Mouse (Mus musculus) spleen, adult 2 months (tissue): ENCODE measurements around the gene Ssx2ip. TPM values are rescaled to one million over a fixed set of nuclear protein-coding genes. Genes with fewer than 3 reads are reported as not detected.
A peak's percentile ranks its signal among the peaks of the same experiment; 100 is the strongest.

Source experiments
- DNase-seq, 2 experiments: peaks; one replicate each; pipeline versions ENCODE4 v3.0.0 to v3.0.0-alpha.2; 2012 to 2021; ENCODE audit warnings: low spot score in 2 of 2, low read depth in 1 of 2
- H3K27ac ChIP-seq: fragments of 200-500 bp; 2 replicates; pipeline ENCODE4 v1.5.1; 2012; ENCODE audit warnings: low read length, inconsistent platforms; ENCODE audit not compliant: insufficient read depth
- H3K27me3 ChIP-seq: fragments of 200-500 bp; 2 replicates; pipeline ENCODE4 v1.6.1; 2012; ENCODE audit warnings: mild to moderate bottlenecking, moderate library complexity, low read length, inconsistent platforms; ENCODE audit not compliant: control insufficient read depth, insufficient read depth
- H3K36me3 ChIP-seq: fragments of 200-500 bp; 2 replicates; pipeline ENCODE4 v1.6.1; 2012; ENCODE audit warnings: mild to moderate bottlenecking, low read length, inconsistent platforms; ENCODE audit not compliant: control insufficient read depth, insufficient read depth
- H3K4me1 ChIP-seq: fragments of 200-500 bp; 2 replicates; pipeline ENCODE4 v1.6.1; 2011; ENCODE audit warnings: inconsistent platforms; ENCODE audit not compliant: control insufficient read depth, insufficient read depth, insufficient read length
- H3K4me3 ChIP-seq: fragments of 200-500 bp; 2 replicates; pipeline ENCODE4 v1.5.1; 2011; ENCODE audit warnings: mild to moderate bottlenecking, inconsistent platforms; ENCODE audit not compliant: insufficient read depth, insufficient read length; ENCODE audit errors: extremely low read depth
- CTCF ChIP-seq: fragments of 200-500 bp; IDR thresholded peaks from 2 replicates; pipeline ENCODE4 v1.5.1; 2011; ENCODE audit warnings: mild to moderate bottlenecking, inconsistent platforms; ENCODE audit not compliant: insufficient read depth, insufficient read length, insufficient replicate concordance; ENCODE audit errors: extremely low read depth
- POLR2A ChIP-seq: fragments of 200-500 bp; IDR thresholded peaks from 2 replicates; pipeline ENCODE4 v1.6.1; 2011; ENCODE audit warnings: low read depth, low read length, inconsistent platforms
- WGBS: fragments of 180-500 bp; shearing (Covaris S2); methylation state at CpG from one replicate; pipeline ENCODE4 v1.1.7; 2018; 5-methylcytosine and 5-hydroxymethylcytosine counted together
- polyA plus RNA-seq: library from polyadenylated mRNA; depleted of rRNA; stranded (reverse); fragments of >200 nt; gene quantifications from 2 replicates; pipeline ENCODE4 v1.2.3, GENCODE M21; 2012; rRNA removed

Ssx2ip gene
- 1.6 and 2.1 TPM in 2 replicates for polyA plus RNA-seq

DNA sequence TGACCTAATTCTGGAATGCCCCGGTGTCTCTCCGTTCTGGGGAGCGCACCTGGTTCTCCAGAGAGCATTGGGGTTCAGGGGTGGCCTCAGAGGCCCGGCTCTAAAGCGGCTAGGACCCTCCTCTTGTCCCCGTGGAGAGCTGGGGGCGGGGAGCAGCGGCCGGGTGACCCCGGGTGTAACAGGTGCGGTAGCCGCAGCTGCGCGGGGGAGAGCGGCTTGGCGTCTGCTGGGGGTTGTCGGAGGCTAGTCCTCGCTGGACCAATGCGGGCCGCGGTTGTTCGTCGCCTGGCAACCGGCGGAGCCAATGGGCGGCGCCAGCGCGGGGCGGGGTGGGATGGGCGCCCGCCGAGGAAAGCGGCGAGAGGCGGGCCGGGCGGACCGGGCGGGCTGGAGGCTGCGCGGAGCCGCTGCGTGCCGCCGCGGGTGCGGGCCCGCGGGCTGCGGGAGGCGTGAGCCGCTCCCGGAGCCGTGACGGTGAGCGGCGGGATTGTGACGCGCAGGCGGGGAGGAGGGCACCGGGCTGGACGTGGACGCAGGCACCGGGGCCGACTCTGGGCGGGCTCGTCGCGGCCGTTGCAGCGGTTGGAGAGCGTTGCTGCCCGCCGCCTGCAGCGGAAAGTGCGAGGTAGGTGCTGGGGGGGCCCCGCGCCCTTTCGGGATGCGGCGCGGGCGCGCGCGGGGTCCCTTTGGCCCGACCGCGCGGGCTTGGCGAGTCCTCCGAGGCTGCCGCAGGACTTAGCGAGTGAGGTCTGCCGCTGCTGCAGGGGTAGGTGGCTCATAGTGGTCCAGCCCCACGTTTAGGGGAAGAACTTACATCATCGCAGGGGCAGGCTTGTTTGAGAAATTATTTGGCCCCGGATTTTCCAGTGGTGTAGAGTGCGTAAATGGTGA lies at the start of gene Ssx2ip:
TSS of gene Ssx2ip (plus strand) at position 332 of the 891 bp plus-strand sequence.
- Histone ChIP-seq H3K27ac (no peak within 1 kb of the TSS), H3K4me3 (peak within 1 kb of the TSS; percentile 77), H3K27me3 (no peaks in the 10 kb centered on the region), H3K36me3 (no peaks in the 10 kb centered on the region), H3K4me1 (no peaks in the 10 kb centered on the region)
- under 1% methylated on average over 98 of the region's 100 CpGs for WGBS
- peak; percentile 71 to 91 for DNase-seq
- TF ChIP-seq POLR2A (no peak), CTCF (no peak)

DNA sequence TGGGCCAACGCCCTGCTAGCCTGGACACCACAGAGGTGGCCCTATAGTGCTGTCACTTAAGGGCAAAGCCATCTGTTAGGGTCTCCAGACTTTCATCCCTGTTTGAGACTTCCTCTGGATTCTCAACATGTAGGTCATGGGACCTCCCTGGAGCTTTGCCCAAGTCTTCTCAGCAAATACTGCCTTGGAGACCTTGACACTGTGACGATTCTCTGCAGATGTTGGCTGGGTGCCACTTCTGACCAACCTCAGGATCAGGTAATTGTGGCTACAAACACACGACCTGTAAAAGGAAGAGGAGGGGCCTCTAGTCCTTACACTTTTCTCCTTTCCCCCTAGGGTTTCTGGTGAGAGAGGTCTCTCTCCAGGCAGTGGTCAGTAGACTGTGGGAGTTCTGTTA lies 49.3 kb upstream of the Ssx2ip start:
- Histone ChIP-seq H3K27me3 (no peaks in the 10 kb centered on the region), H3K4me3 (no peak overlapping the region), H3K27ac (no peak overlapping the region), H3K4me1 (no peaks in the 10 kb centered on the region), H3K36me3 (no peaks in the 10 kb centered on the region)
- TF ChIP-seq CTCF, result no peak
- no peak for TF ChIP-seq POLR2A
- WGBS, result 43% methylated on average over 3 of the region's 3 CpGs
- no peak for DNase-seq

DNA sequence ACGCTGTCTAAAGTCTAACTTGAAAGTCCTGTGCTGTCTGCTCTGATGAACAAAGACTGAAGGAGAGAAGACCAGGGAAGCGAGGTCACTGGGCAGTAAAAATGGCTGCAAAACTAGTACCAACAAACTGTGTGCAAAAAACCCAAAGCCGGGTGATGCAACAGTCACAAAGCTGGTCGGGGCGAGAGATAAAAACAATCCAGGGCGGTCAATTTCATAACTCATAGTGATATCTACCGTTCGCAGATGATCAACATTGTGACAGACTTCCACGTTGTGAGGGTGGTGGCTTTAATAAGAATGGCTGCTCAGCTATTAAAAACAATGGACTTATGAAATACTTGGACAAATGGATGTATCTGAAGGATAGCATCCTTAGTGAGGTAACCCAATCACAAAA lies 39.0 kb upstream of the Ssx2ip start:
- TF ChIP-seq POLR2A (no peak), CTCF (no peak)
- no peak overlapping the region for H3K27ac ChIP-seq
- H3K4me3 ChIP-seq, result no peak overlapping the region
- no peaks in the 10 kb centered on the region for H3K27me3 ChIP-seq
- H3K4me1 ChIP-seq, result no peaks in the 10 kb centered on the region
- no peaks in the 10 kb centered on the region for H3K36me3 ChIP-seq
- 84% methylated on average over 9 of the region's 9 CpGs for WGBS
- no peak for DNase-seq

DNA sequence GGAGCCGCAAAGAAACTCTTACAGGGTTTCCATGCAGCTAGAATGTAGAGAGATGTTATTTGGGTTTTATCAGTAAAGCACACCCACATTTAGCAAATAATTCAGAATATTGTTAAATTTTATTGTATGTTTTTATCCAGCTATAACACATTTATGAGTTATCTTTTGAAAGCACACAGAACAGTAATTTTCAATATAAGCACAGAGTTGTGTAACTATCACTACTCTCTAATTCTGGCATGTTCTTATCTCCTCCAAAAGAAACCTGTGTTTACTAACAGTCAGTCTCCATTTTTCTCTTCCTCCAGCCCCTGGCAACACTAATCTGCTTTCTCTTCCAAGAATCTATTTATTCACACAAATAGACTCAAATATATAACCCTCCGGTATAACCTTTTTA lies 37.4 kb upstream of the Ssx2ip start:
- TF ChIP-seq POLR2A, result no peak
- no peak for TF ChIP-seq CTCF
- DNase-seq, result no peak
- no peak overlapping the region for H3K4me3 ChIP-seq
- no peak overlapping the region for H3K27ac ChIP-seq
- no peaks in the 10 kb centered on the region for H3K36me3 ChIP-seq
- H3K27me3 ChIP-seq, result no peaks in the 10 kb centered on the region
- H3K4me1 ChIP-seq, result no peaks in the 10 kb centered on the region
- WGBS, result 84% methylated on average over 2 of the region's 2 CpGs

DNA sequence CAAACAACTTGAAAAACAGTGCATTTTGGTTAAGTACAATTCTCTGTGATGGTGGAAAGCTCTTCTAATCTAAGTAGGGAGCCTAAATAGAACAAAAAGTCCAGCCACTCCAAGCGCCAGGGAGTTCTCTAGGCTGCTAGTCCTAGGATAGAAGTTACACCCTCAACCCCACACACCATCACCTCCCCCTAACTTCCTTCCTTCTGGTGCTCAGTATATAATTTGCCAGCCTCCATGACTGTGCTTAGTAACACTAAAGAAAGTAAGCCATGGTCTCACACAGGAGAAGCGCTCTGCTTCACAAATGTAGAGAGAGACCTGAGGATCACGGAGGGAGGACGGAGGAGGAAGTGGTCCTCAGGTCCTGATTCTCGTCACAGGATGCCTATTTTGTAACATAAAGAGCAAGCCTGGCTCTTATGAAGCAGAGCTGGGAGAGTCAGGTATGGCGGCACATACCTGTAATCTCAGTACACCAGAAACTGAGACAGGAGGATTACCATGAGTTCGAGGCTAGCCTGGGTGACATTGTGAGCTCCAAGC lies 33.8 kb upstream of the Ssx2ip start:
- TF ChIP-seq CTCF, result no peak
- TF ChIP-seq POLR2A, result no peak
- Histone ChIP-seq H3K36me3 (no peaks in the 10 kb centered on the region), H3K4me1 (no peaks in the 10 kb centered on the region), H3K27ac (no peak overlapping the region), H3K4me3 (no peak overlapping the region), H3K27me3 (no peaks in the 10 kb centered on the region)
- DNase-seq, result no peak
- 63% methylated on average over 7 of the region's 7 CpGs for WGBS

DNA sequence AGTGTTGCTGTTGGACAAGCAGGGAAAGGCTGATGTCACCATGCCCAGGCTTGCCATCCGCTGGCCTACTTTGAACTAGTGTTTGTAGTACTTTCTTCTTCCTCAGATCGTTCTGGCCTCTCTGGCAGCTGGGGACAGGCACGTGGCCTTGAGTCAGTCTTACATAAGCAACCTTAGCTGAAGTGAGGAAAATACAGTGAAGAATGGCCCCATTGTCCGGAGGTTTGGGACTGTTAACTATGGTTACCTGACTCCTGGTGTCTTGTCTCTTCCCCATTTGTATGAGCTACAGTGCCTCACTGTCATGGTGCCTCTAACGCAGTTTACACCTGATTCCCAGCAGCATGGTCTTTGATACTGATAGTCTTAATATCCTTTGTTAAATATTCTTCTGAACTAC lies 33.2 kb upstream of the Ssx2ip start:
- 86% methylated on average over 5 of the region's 5 CpGs for WGBS
- no peak overlapping the region for H3K4me3 ChIP-seq
- no peak for TF ChIP-seq POLR2A
- H3K36me3 ChIP-seq, result no peaks in the 10 kb centered on the region
- H3K27me3 ChIP-seq, result no peaks in the 10 kb centered on the region
- H3K4me1 ChIP-seq, result no peaks in the 10 kb centered on the region
- H3K27ac ChIP-seq, result no peak overlapping the region
- DNase-seq, result no peak

DNA sequence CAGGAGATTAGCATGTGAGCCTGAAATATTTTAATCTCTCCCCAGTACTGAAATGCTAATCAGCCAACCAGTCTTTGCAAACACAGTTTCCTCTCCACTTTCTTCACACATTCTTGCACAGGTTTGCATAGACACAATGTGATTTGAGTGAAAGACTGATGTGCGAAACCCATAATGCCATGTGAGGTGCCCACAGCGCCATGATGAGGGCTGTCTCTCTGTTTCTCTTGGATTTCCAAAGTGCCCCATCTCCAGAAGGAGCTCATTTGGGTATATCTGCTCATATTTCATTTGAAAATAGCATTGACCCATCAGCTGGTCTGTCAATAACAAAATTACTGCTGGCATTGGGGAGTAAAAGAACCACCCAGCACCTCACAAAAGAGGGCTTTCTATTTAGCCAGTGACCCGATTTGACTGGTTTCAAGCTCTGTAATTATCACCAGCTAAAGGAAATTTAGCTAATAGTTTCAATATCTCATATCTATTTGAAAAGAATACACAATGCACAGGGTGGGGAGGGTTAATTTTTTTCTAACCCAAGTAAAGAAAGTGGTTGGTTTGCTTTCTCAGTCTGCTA lies 29.8 kb upstream of the Ssx2ip start:
- Histone ChIP-seq H3K36me3 (no peaks in the 10 kb centered on the region), H3K27me3 (no peaks in the 10 kb centered on the region), H3K4me3 (no peak overlapping the region), H3K4me1 (no peaks in the 10 kb centered on the region), H3K27ac (no peak overlapping the region)
- WGBS, result 88% methylated on average over 3 of the region's 3 CpGs
- TF ChIP-seq CTCF (no peak), POLR2A (no peak)
- no peak for DNase-seq
